Mouse (Mus musculus): ENCODE data around the gene Zcchc8. TPM values are rescaled to one million over a fixed set of nuclear protein-coding genes. Genes with fewer than 3 reads are reported as not detected.

Zcchc8 gene
- polyA plus RNA-seq, 1 experiment from 2014 or later, result 96.2 TPM

- H3K9me3 ChIP-seq, result no peaks in the 10 kb centered on the region
- WGBS, result under 1% methylated on average over 6 of the region's 6 CpGs
- peak overlapping the region; percentile 84 for H3K4me2 ChIP-seq
- ATAC-seq (ENCODE audit: insufficient number of reproducible peaks, insufficient read depth, low FRiP score, low TSS enrichment, low read depth), result 0 out of 2 replicates have a peak, but pooled peaks have one; percentile 32
- H3K4me1 ChIP-seq, result peaks cover 24% of the 10 kb centered on the region
- no peaks in the 10 kb centered on the region for H3K27me3 ChIP-seq
- H3K27ac ChIP-seq, result peak overlapping the region; percentile 96; the same call in 1 of the 2 replicates
- peak overlapping the region; percentile 93 for H3K4me3 ChIP-seq
- H3K9ac ChIP-seq, result peak overlapping the region; percentile 98
- H3K36me3 ChIP-seq, result no peaks in the 10 kb centered on the region
Observed at GRCm38 (mm10) chr5:123683043-123683376, 37.9 kb downstream of the Zcchc8 start.

- peaks cover 24% of the 10 kb centered on the region for H3K4me1 ChIP-seq
- H3K9me3 ChIP-seq, result no peaks in the 10 kb centered on the region
- WGBS, result 31% methylated on average over 4 of the region's 4 CpGs
- peak overlapping the region; percentile 93 for H3K4me3 ChIP-seq
- no peak for ATAC-seq (ENCODE audit: insufficient number of reproducible peaks, insufficient read depth, low FRiP score, low TSS enrichment, low read depth)
- H3K4me2 ChIP-seq, result peak overlapping the region; percentile 84
- no peak overlapping the region for H3K27ac ChIP-seq
- H3K9ac ChIP-seq, result no peak overlapping the region
- H3K27me3 ChIP-seq, result no peaks in the 10 kb centered on the region
- no peaks in the 10 kb centered on the region; the same call in 1 of the 2 replicates for H3K36me3 ChIP-seq
Observed at GRCm38 (mm10) chr5:123682372-123682771, 38.5 kb downstream of the Zcchc8 start.

- no peak for ATAC-seq (ENCODE audit: insufficient number of reproducible peaks, insufficient read depth, low FRiP score, low TSS enrichment, low read depth)
- H3K27ac ChIP-seq, result peak overlapping the region; percentile 39; the same call in 1 of the 2 replicates
- H3K27me3 ChIP-seq, result no peaks in the 10 kb centered on the region
- no peak overlapping the region for H3K9ac ChIP-seq
- no peak overlapping the region for H3K4me3 ChIP-seq
- H3K36me3 ChIP-seq, result no peaks in the 10 kb centered on the region; the same call in 1 of the 2 replicates
- H3K9me3 ChIP-seq, result no peaks in the 10 kb centered on the region
- H3K4me2 ChIP-seq, result no peak overlapping the region
- 35% methylated on average over 5 of the region's 5 CpGs for WGBS
- H3K4me1 ChIP-seq, result peaks cover 20% of the 10 kb centered on the region
Observed at GRCm38 (mm10) chr5:123679546-123680263, 41.2 kb downstream of the Zcchc8 start.

GRCm38 (mm10) chr5:123679106-123679505 lies 41.8 kb downstream of the Zcchc8 start:
- H3K9me3 ChIP-seq, result no peaks in the 10 kb centered on the region
- no peak overlapping the region for H3K27ac ChIP-seq
- no peak overlapping the region for H3K4me2 ChIP-seq
- H3K4me3 ChIP-seq, result no peak overlapping the region
- peaks cover 18% of the 10 kb centered on the region for H3K4me1 ChIP-seq
- no peak for ATAC-seq (ENCODE audit: insufficient number of reproducible peaks, insufficient read depth, low FRiP score, low TSS enrichment, low read depth)
- no peaks in the 10 kb centered on the region; the same call in 1 of the 2 replicates for H3K36me3 ChIP-seq
- WGBS, result 75% methylated on average over 3 of the region's 3 CpGs
- no peaks in the 10 kb centered on the region for H3K27me3 ChIP-seq
- H3K9ac ChIP-seq, result no peak overlapping the region

- Histone ChIP-seq H3K4me2 (no peak overlapping the region), H3K4me3 (no peak overlapping the region), H3K9me3 (no peaks in the 10 kb centered on the region), H3K9ac (no peak overlapping the region), H3K27me3 (no peaks in the 10 kb centered on the region), H3K4me1 (peaks cover 16% of the 10 kb centered on the region), H3K36me3 (no peaks in the 10 kb centered on the region; the same call in 1 of the 2 replicates), H3K27ac (no peak overlapping the region)
- 85% methylated on average over 9 of the region's 9 CpGs for WGBS
- no peak for ATAC-seq (ENCODE audit: insufficient number of reproducible peaks, insufficient read depth, low FRiP score, low TSS enrichment, low read depth)
Observed at GRCm38 (mm10) chr5:123675717-123676116, 45.2 kb downstream of the Zcchc8 start.

- H3K9ac ChIP-seq, result no peak overlapping the region
- H3K4me3 ChIP-seq, result no peak overlapping the region
- H3K4me1 ChIP-seq, result peaks cover 21% of the 10 kb centered on the region
- no peak overlapping the region for H3K27ac ChIP-seq
- no peak for ATAC-seq (ENCODE audit: insufficient number of reproducible peaks, insufficient read depth, low FRiP score, low TSS enrichment, low read depth)
- 34% methylated on average over 3 of the region's 3 CpGs for WGBS
- H3K9me3 ChIP-seq, result no peaks in the 10 kb centered on the region
- no peak overlapping the region for H3K4me2 ChIP-seq
- H3K36me3 ChIP-seq, result no peaks in the 10 kb centered on the region; the same call in 1 of the 2 replicates
- H3K27me3 ChIP-seq, result no peaks in the 10 kb centered on the region
Observed at GRCm38 (mm10) chr5:123675221-123675620, 45.7 kb downstream of the Zcchc8 start.

- Histone ChIP-seq H3K4me1 (peaks cover 34% of the 10 kb centered on the region), H3K36me3 (no peaks in the 10 kb centered on the region), H3K27ac (peak overlapping the region; percentile 78), H3K9me3 (no peaks in the 10 kb centered on the region), H3K4me3 (no peak overlapping the region), H3K9ac (no peak overlapping the region), H3K4me2 (peak overlapping the region; percentile 34), H3K27me3 (no peaks in the 10 kb centered on the region)
- ATAC-seq (ENCODE audit: insufficient number of reproducible peaks, insufficient read depth, low FRiP score, low TSS enrichment, low read depth), result no peak
- WGBS, result 60% methylated on average over 3 of the region's 3 CpGs
Observed at GRCm38 (mm10) chr5:123671473-123671820, 49.5 kb downstream of the Zcchc8 start.

GRCm38 (mm10) chr5:123670800-123671472 lies 50.0 kb downstream of the Zcchc8 start:
- 11% methylated on average over 14 of the region's 14 CpGs for WGBS
- Histone ChIP-seq H3K36me3 (no peaks in the 10 kb centered on the region), H3K27ac (peak overlapping the region; percentile 78), H3K4me2 (peak overlapping the region; percentile 34), H3K4me1 (peaks cover 34% of the 10 kb centered on the region), H3K9me3 (no peaks in the 10 kb centered on the region), H3K27me3 (no peaks in the 10 kb centered on the region), H3K9ac (peak overlapping the region; percentile 1; the same call in 1 of the 2 replicates), H3K4me3 (peak overlapping the region; percentile 13; the same call in 1 of the 2 replicates)
- no peak for ATAC-seq (ENCODE audit: insufficient number of reproducible peaks, insufficient read depth, low FRiP score, low TSS enrichment, low read depth)

GRCm38 (mm10) chr5:123669991-123670799 lies 50.7 kb downstream of the Zcchc8 start:
- Histone ChIP-seq H3K9ac (no peak overlapping the region), H3K4me1 (peaks cover 34% of the 10 kb centered on the region), H3K9me3 (no peaks in the 10 kb centered on the region), H3K4me3 (0 out of 2 replicates have a peak overlapping the region, but pooled peaks have one; percentile 13), H3K36me3 (no peaks in the 10 kb centered on the region), H3K27ac (peak overlapping the region; percentile 78), H3K4me2 (peak overlapping the region; percentile 34), H3K27me3 (no peaks in the 10 kb centered on the region)
- no peak for ATAC-seq (ENCODE audit: insufficient number of reproducible peaks, insufficient read depth, low FRiP score, low TSS enrichment, low read depth)
- 37% methylated on average over 9 of the region's 9 CpGs for WGBS

- no peaks in the 10 kb centered on the region for H3K27me3 ChIP-seq
- H3K9ac ChIP-seq, result no peak overlapping the region
- H3K27ac ChIP-seq, result no peak overlapping the region
- no peak for ATAC-seq (ENCODE audit: insufficient number of reproducible peaks, insufficient read depth, low FRiP score, low TSS enrichment, low read depth)
- no peak overlapping the region for H3K4me3 ChIP-seq
- no peak overlapping the region for H3K4me2 ChIP-seq
- 84% methylated on average over 12 of the region's 12 CpGs for WGBS
- H3K36me3 ChIP-seq, result no peaks in the 10 kb centered on the region
- H3K9me3 ChIP-seq, result no peaks in the 10 kb centered on the region
- peaks cover 34% of the 10 kb centered on the region for H3K4me1 ChIP-seq
Observed at GRCm38 (mm10) chr5:123667915-123668314, 53.0 kb downstream of the Zcchc8 start.

- Histone ChIP-seq H3K4me3 (no peak overlapping the region), H3K4me2 (no peak overlapping the region), H3K9ac (no peak overlapping the region), H3K4me1 (peaks cover 30% of the 10 kb centered on the region), H3K9me3 (no peaks in the 10 kb centered on the region), H3K27me3 (no peaks in the 10 kb centered on the region), H3K36me3 (no peaks in the 10 kb centered on the region), H3K27ac (no peak overlapping the region)
- ATAC-seq (ENCODE audit: insufficient number of reproducible peaks, insufficient read depth, low FRiP score, low TSS enrichment, low read depth), result no peak
- WGBS, result 87% methylated on average over 7 of the region's 7 CpGs
Observed at GRCm38 (mm10) chr5:123665956-123666355, 54.9 kb downstream of the Zcchc8 start.
